Mouse (Mus musculus) forebrain, embryonic 10.5 days (tissue): ENCODE measurements around the gene Tfcp2. TPM values are rescaled to one million over a fixed set of nuclear protein-coding genes. Genes with fewer than 3 reads are reported as not detected.

Experiments
- DNase-seq: peaks from one replicate; pipeline ENCODE4 v3.0.0-alpha.2; 2017; ENCODE audit warnings: low spot score; ENCODE audit errors: extremely low spot score
- H3K27ac ChIP-seq: fragments of 300-500 bp; sonication (generic); 2 replicates; pipeline ENCODE4 v1.5.1; 2016; ENCODE audit warnings: mild to moderate bottlenecking
- H3K27me3 ChIP-seq: fragments of 300-500 bp; sonication (generic); 2 replicates; pipeline ENCODE4 v1.6.1; 2016; ENCODE audit warnings: mild to moderate bottlenecking; ENCODE audit not compliant: poor library complexity, severe bottlenecking
- H3K36me3 ChIP-seq: fragments of 300-500 bp; sonication (generic); replicated peaks from 2 replicates; pipeline ENCODE4 v1.6.1; 2016; ENCODE audit warnings: mild to moderate bottlenecking, moderate library complexity
- H3K4me1 ChIP-seq: fragments of 300-500 bp; sonication (generic); 2 replicates; pipeline ENCODE4 v1.6.1; 2016
- H3K4me3 ChIP-seq: fragments of 300-500 bp; sonication (generic); 2 replicates; pipeline ENCODE4 v1.5.1; 2016; ENCODE audit warnings: mild to moderate bottlenecking, moderate library complexity
- H3K9me3 ChIP-seq: fragments of 300-500 bp; sonication (generic); 2 replicates; pipeline ENCODE4 v1.6.1; 2016; ENCODE audit warnings: mild to moderate bottlenecking, moderate library complexity
- WGBS: fragments of 180-500 bp; shearing (Covaris S2); methylation state at CpG from one replicate; pipeline ENCODE4 v1.1.7; 2016; 5-methylcytosine and 5-hydroxymethylcytosine counted together
- polyA plus RNA-seq: library from polyadenylated mRNA; unstranded; fragments of >200 nt; fragmentation: Nextera tagmentation; extraction: Ambion mirVana; gene quantifications from 2 replicates; pipeline ENCODE4 v1.2.1, GENCODE M21; 2016

Tfcp2 gene
- polyA plus RNA-seq, 1 experiment from 2014 or later, result 31.4 TPM

DNA sequence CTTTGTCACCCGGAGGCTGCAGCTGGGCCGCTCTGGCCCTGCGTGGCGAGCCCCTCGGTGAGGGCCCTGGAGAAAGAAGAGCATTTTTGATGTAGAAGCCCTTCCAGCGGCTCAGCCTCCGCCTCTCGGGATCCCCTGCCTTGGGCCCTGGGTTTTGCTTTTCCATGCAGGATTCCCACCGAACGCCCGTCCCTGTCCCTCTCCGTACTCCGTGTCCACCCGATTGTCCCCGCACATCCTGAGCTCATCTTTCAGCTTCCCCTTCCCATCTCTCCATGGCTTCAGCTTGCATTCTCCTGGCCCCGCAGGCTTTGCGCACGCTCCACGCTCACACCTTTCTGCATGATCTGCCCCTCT is 82.6 kb downstream of the Tfcp2 start:
- Histone ChIP-seq H3K4me3 (peak overlapping the region; percentile 89), H3K4me1 (peaks cover 34% of the 10 kb centered on the region), H3K27me3 (no peaks in the 10 kb centered on the region), H3K9me3 (no peaks in the 10 kb centered on the region), H3K36me3 (peaks cover 38% of the 10 kb centered on the region), H3K27ac (peak overlapping the region; percentile 96)
- no peak for DNase-seq
- under 1% methylated on average over 19 of the region's 19 CpGs for WGBS

DNA sequence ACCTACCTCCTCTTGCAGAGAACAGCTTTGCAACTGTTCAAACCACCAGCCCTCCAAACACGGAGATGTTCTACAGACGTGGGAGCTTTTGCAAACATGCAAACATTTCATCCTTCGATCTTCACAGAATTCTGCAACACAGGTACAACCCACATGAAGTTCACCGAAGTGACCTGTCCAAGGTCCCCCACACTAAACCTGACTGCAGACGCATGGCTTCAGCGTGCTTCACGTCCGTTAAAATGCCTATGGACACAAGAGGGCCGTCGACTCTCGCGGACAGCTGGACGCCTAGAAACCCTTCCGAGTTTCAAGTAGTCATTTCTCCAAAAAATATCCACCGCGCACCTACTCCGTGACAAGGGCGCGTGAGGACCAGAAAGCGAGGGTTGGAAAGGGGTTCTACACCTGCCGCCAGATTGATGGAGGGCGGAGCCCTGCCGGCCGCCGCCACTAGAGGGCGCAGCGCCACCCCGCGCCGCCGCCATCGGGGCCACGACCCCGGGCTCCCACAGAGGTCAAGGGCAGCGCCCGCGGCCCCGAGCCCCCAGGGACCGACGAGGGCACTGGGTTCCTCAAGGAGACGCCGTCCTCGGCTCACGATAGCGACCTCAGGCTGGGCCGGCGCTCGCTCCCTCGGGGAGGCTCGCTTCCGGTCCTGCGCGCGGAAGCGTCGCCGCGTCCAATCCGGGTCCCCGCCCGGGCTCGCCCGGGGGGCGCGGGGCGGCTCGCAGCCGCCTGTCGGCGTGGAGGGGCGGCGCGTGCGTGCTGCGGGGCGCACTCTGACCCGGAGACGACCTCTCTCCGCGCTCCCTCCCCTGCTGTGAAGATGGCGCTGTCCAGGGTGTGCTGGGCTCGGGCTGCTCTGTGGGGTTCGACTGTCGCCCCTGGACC is 83.3 kb downstream of the Tfcp2 start, which contains the start of gene Letmd1:
TSS of gene Letmd1 (plus strand) at position 729 of the 894 bp plus-strand sequence.
- Histone ChIP-seq H3K4me3 (peak within 1 kb of the TSS; percentile 89), H3K27ac (peak within 1 kb of the TSS; percentile 96), H3K4me1 (peaks cover 34% of the 10 kb centered on the region), H3K27me3 (no peaks in the 10 kb centered on the region), H3K36me3 (peaks cover 32% of the 10 kb centered on the region), H3K9me3 (no peaks in the 10 kb centered on the region)
- WGBS, result 3% methylated on average over 81 of the region's 84 CpGs
- peak; percentile 78 for DNase-seq

DNA sequence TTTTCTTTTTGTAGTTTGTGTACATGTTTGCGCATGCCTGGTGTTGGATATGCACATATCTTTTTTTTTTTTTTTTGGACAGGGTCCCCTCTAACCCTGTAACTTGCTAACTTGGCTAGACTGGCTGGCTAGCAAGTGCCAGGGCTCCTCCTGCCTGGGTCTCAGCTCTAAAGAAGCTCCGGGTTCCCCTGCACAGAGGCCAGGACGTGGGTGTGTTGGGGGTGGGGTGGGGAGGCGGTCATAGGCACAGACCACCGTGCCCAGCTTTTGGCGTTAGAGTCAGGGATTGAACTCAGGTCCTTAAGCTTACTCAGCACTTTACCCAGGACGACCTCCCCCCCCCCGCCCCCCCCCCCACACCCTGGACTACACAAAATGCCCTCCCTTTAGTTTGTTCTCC is 84.1 kb downstream of the Tfcp2 start:
- H3K4me3 ChIP-seq, result peak overlapping the region; percentile 89
- DNase-seq, result no peak
- no peaks in the 10 kb centered on the region for H3K27me3 ChIP-seq
- peaks cover 34% of the 10 kb centered on the region for H3K4me1 ChIP-seq
- H3K27ac ChIP-seq, result 0 out of 2 replicates have a peak overlapping the region, but pooled peaks have one; percentile 96
- H3K36me3 ChIP-seq, result peaks cover 24% of the 10 kb centered on the region
- no peaks in the 10 kb centered on the region for H3K9me3 ChIP-seq
- WGBS, result 63% methylated on average over 6 of the region's 8 CpGs

DNA sequence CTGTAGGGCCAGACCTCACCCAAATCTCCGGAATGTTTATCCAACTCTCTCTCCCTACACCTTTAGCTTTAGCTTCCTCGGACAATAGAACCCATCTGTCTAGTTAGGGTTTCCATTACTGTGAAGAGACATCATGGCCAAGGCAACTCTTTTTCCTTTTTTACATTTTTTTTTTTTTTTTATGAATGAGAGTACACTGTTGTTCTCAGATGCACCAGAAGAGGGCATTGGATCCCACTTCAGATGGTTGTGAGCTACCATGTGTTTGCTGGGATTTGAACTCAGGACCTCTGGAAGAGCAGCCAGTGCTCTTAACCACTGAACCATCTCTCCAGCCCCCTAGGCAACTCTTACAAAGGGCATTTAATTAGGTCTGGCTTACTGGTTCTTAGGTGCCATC is 86.4 kb downstream of the Tfcp2 start:
- H3K36me3 ChIP-seq, result peaks cover 1% of the 10 kb centered on the region; the same call in 1 of the 2 replicates
- no peak for DNase-seq
- H3K4me3 ChIP-seq, result no peak overlapping the region
- peaks cover 13% of the 10 kb centered on the region; the same call in 1 of the 2 replicates for H3K27me3 ChIP-seq
- no peaks in the 10 kb centered on the region for H3K9me3 ChIP-seq
- WGBS, result 78% methylated on average over 2 of the region's 2 CpGs
- no peak overlapping the region for H3K27ac ChIP-seq
- peaks cover 43% of the 10 kb centered on the region for H3K4me1 ChIP-seq

DNA sequence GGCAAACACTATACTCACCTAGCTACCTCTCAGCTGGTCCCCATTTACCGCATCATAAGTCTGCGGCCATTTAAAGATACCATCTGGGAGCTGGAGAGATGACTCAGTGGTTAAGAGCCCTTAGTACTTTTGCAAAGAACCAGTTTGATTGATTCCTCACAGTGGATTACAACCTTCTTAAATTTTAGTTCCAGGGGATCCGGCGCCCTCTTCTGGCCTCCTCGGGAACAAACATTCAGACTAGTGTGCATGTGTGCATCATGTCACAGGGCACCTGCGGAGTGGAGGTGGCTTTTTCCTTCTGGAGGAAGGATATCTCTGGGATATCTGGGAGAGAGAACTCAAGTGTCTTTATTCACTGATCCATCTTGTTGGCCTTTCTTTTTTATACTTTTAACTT is 88.1 kb downstream of the Tfcp2 start:
- Histone ChIP-seq H3K4me3 (no peak overlapping the region), H3K27me3 (peaks cover 24% of the 10 kb centered on the region), H3K9me3 (no peaks in the 10 kb centered on the region), H3K27ac (no peak overlapping the region), H3K36me3 (no peaks in the 10 kb centered on the region), H3K4me1 (peaks cover 30% of the 10 kb centered on the region)
- DNase-seq, result peak; percentile 55
- WGBS, result 25% methylated on average over 6 of the region's 6 CpGs

DNA sequence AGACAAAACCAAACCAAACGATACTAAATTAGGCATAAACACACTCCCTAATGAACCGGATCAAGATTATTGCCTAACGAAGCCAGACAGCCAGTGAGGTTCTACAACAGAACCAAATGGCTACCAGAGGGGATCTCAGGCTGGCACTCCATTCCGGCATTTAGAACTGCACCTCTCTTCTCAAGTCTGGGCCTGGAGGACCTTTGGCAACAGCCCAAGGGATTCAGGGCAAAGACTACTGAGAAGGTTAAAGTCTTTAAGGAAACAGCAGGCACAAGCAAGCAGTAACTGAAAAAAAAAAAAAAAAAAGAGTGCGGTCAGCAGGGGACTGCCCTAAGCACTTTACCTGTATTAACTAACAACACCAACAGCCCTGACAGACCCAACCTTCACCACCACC is 89.7 kb downstream of the Tfcp2 start:
- DNase-seq, result no peak
- H3K27me3 ChIP-seq, result peaks cover 33% of the 10 kb centered on the region
- H3K36me3 ChIP-seq, result no peaks in the 10 kb centered on the region
- peaks cover 20% of the 10 kb centered on the region for H3K4me1 ChIP-seq
- 76% methylated on average over 5 of the region's 5 CpGs for WGBS
- H3K9me3 ChIP-seq, result no peaks in the 10 kb centered on the region
- H3K27ac ChIP-seq, result no peak overlapping the region
- H3K4me3 ChIP-seq, result no peak overlapping the region

DNA sequence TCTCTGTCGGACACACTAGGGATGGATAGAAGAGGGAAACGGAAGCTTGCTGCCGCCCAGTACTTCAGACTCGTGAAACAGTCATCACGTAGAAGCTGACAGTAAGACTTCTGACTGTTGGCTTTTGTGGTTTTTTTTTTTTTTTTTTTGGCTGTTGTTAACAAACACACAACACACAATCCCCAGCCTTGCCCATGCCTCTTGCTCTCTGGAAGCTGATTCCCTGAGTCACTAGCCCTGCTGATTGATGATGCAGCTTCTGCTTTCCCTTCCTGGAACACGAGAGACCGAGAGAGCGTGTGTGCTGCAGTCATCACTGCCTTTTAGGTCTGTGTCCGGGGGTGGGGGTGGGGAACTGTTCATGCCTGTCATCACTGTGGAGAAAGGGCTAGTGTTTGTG is 90.2 kb downstream of the Tfcp2 start:
- 84% methylated on average over 9 of the region's 9 CpGs for WGBS
- H3K36me3 ChIP-seq, result no peaks in the 10 kb centered on the region
- no peaks in the 10 kb centered on the region for H3K9me3 ChIP-seq

DNA sequence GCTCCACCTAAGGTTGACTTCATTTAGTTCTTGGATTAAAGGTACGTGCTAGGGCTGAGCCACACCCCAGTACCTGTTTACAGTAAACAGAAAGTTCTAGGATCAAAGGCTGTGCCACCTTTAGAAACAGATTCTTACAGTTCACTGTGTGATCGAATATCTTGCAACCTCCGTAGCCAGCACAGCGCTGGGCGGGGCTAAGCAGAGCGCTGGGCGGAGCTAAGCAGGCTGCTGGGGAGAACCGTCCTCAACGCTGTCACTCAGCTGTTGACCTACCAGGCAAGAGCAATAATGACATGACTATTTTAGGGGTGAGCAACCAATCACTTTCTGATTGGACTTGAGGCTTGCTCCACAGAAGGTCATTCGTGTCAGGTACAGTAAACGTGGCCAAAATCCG is 90.9 kb downstream of the Tfcp2 start:
- DNase-seq, result no peak
- H3K4me3 ChIP-seq, result peak overlapping the region; percentile 19
- 11% methylated on average over 12 of the region's 12 CpGs for WGBS

More for the DNA sequence above, 90.2 kb downstream of the Tfcp2 start:
- H3K4me1 ChIP-seq, result peaks cover 19% of the 10 kb centered on the region
- peaks cover 33% of the 10 kb centered on the region for H3K27me3 ChIP-seq
- no peak overlapping the region for H3K4me3 ChIP-seq
- no peak for DNase-seq
- no peak overlapping the region for H3K27ac ChIP-seq

DNA sequence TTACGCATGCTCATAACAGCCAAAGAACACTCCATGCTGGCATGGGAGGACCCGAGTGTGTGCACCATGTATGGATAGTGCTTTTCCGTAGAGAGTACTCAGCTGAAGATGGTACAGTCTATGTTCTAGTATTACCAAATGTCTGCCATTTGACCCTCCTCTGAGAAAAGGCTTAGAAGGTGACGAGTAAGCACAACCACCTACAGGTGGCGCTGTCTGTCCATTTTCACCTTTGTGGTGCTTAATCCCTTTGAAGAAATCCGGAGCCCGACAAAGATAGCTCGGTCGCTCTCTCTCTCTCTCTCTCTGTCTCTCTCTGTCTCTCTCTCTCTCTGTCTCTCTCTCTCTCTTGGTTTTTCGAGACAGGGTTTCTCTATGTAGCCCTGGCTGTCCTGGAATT is 93.8 kb downstream of the Tfcp2 start:
- Histone ChIP-seq H3K4me1 (peaks cover 18% of the 10 kb centered on the region), H3K36me3 (no peaks in the 10 kb centered on the region), H3K9me3 (no peaks in the 10 kb centered on the region), H3K27ac (no peak overlapping the region), H3K4me3 (no peak overlapping the region), H3K27me3 (peaks cover 33% of the 10 kb centered on the region)
- DNase-seq, result no peak
- WGBS, result 47% methylated on average over 10 of the region's 10 CpGs

More for the DNA sequence above, 90.9 kb downstream of the Tfcp2 start:
- H3K4me1 ChIP-seq, result peaks cover 18% of the 10 kb centered on the region
- H3K36me3 ChIP-seq, result no peaks in the 10 kb centered on the region
- peaks cover 33% of the 10 kb centered on the region for H3K27me3 ChIP-seq
- H3K9me3 ChIP-seq, result no peaks in the 10 kb centered on the region
- H3K27ac ChIP-seq, result no peak overlapping the region

DNA sequence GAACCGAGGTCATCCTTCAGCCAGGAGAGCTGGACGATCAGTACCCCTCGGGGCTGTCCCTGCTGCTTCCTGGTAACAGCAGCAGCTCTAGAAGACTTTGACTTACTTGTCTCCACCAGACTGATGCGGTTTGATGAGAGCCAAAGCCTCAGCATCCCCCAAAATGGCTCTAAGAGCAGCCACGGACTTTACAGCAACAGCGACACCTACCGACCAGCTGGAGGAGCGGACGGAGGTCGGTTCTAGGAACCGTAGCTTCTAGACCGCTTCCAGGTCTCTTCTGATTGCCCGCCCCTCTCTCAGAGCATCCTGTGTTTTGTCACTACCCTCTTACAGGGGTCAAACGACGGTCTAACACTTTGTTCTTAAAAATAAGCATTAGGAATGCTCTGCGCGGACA is 94.5 kb downstream of the Tfcp2 start:
- Histone ChIP-seq H3K36me3 (no peaks in the 10 kb centered on the region), H3K4me3 (no peak overlapping the region), H3K4me1 (peaks cover 18% of the 10 kb centered on the region), H3K27me3 (peaks cover 33% of the 10 kb centered on the region), H3K9me3 (no peaks in the 10 kb centered on the region), H3K27ac (no peak overlapping the region)
- 10% methylated on average over 17 of the region's 17 CpGs for WGBS
- peak; percentile 77 for DNase-seq

DNA sequence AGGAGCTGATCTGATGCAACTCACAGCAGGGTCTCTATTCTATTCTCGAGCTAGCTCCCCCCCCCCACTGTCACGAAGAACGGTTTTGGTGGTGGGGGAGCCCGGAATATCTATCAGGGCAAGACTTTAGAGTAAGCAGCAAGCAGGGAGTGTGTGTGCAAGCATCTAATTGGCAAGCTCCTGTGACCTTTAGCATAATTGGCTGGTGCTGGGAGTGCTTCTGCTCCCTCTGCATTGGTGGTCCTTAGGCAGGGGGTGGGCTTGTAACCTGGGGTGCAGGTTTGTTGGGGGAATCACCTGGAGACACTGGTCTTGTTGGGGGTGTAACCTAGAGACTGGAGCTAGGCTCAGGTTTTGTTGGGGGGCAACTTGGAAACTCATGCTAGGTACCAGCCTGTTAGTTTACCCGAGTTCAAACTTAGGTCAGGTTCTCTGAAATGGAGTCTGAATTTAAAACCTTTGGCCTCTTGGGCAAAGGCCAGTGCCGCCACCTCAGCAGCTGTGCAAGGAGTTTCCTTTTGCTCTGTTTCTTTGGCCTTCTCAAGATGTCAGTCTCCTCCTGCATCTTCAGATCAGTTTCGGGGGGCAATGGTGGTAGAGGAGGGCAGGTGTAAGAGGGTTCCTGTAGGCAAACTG is 95.3 kb downstream of the Tfcp2 start:
- Histone ChIP-seq H3K27me3 (peaks cover 31% of the 10 kb centered on the region), H3K36me3 (no peaks in the 10 kb centered on the region), H3K27ac (no peak overlapping the region), H3K4me3 (no peak overlapping the region), H3K9me3 (no peaks in the 10 kb centered on the region), H3K4me1 (peaks cover 15% of the 10 kb centered on the region)
- no peak for DNase-seq
- WGBS, result 65% methylated on average over 7 of the region's 7 CpGs

DNA sequence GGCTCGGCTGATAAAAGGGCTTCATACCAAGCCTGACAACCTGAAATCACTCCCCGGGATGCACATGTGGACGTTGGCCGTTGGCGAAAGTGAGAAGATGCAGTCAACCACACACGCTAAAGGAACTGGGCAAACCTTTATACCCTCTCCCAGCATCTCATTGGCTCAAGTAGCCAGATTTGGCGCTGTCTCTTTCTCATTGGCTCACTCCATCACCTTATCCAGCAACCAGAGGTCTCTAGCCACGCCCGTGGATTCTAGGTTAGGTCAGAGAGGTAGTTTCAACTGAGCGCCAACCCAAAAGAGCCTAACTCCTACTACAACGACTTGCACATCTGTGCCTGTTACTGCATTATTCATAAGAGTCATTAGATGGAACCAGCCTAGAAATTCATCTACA is 99.3 kb downstream of the Tfcp2 start:
- no peaks in the 10 kb centered on the region for H3K9me3 ChIP-seq
- no peak overlapping the region for H3K4me3 ChIP-seq
- peaks cover 8% of the 10 kb centered on the region; the same call in 1 of the 2 replicates for H3K4me1 ChIP-seq
- no peaks in the 10 kb centered on the region for H3K27me3 ChIP-seq
- no peak overlapping the region for H3K27ac ChIP-seq
- H3K36me3 ChIP-seq, result no peaks in the 10 kb centered on the region
- no peak for DNase-seq
- WGBS, result 85% methylated on average over 11 of the region's 11 CpGs

DNA sequence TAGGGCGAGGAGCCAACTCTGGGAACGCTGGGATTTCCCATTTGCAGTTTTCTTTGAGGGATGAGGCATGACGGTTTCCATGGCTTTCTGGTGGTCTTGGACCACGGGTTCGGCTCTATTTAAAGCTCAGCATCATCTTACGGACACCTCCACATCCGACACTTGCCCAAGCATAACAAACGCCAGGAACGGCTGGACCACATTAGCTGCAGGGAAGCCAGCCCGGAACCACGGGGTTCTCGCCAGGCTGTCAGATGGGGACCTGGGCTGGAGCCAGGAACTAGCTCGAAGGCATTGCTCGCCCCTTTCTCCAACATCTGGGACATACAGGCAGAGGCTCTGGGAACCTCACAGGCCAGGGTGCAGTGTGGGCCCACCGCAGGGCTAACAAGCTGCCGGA is 100.6 kb downstream of the Tfcp2 start:
- Histone ChIP-seq H3K4me1 (0 out of 2 replicates have a peak, but pooled peaks cover 1% of the 10 kb centered on the region), H3K27me3 (no peaks in the 10 kb centered on the region), H3K36me3 (no peaks in the 10 kb centered on the region), H3K4me3 (no peak overlapping the region), H3K9me3 (no peaks in the 10 kb centered on the region), H3K27ac (no peak overlapping the region)
- 77% methylated on average over 16 of the region's 16 CpGs for WGBS
- DNase-seq, result no peak
